Mouse (Mus musculus) E14TG2a.4 (cell line): ENCODE measurements around the gene Aida.
"Not testable (repeated sequence)": the region's sequence is repeated elsewhere in the genome, so short reads cannot be mapped to it uniquely, and the experiment has no call there.

Source experiments
- CTCF ChIP-seq: conservative IDR thresholded peaks from 2 replicates; pipeline ENCODE4 v1.5.1; 2014; ENCODE audit warnings: low read length
- NANOG ChIP-seq: IDR thresholded peaks from 2 replicates; pipeline ENCODE4 v1.6.1; 2014; ENCODE audit warnings: borderline replicate concordance, low read length, mixed read lengths

DNA sequence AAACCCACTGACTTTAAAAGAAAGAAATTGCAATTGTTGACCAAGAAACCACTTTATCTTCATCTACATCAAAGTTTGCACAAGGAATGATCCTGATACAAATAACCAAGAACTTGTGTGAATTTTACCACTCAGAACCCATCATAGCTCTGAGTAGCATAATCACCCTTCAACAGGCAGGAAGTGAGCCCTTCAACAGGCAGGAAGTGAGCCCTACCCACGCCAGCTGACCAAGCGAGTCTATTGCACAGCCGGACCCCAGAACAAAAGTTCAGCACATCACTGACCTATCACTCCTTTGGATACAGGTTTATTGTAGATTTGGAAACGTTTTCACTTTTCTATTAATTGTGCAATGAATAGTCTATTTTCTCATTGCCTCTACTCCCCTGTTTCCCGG is 26.1 kb downstream of the Aida start:
- not testable (repeated sequence) for TF ChIP-seq CTCF, NANOG
